ENCODE assay signal across 13 mouse cellular contexts in genomic region chr9:64652841-64653361, GRCm38 (mm10).
"Had no signal": no experiment of that assay in that cellular context is flagged by ENCODE, and none has a peak within 500 bp of the region (broad histone marks: within the 10 kb centered on the region; RNA-seq: fewer than 3 reads in every experiment).

No protein-coding gene starts in this region.

- H3K4me2 ChIP-seq: limb, embryonic 15.5 days; liver, embryonic 12.5 days; lung, embryonic 14.5 days; midbrain, embryonic 11.5 days; neural tube, embryonic 13.5 days had no signal

- H3K9me3 ChIP-seq: limb, embryonic 15.5 days; liver, embryonic 12.5 days; neural tube, embryonic 13.5 days had no signal

- H3K36me3 ChIP-seq: limb, embryonic 15.5 days; liver, embryonic 12.5 days; neural tube, embryonic 13.5 days had no signal

- ATAC-seq: liver, embryonic 12.5 days; midbrain, embryonic 16.5 days had no signal

- H3K4me3 ChIP-seq: limb, embryonic 15.5 days; liver, embryonic 12.5 days; neural tube, embryonic 13.5 days had no signal

- H3K9ac ChIP-seq: limb, embryonic 15.5 days; liver, embryonic 12.5 days; lung, embryonic 14.5 days; neural tube, embryonic 13.5 days had no signal

- H3K27ac ChIP-seq: limb, embryonic 15.5 days; liver, embryonic 12.5 days; neural tube, embryonic 13.5 days; stomach, postnatal 0 days had no signal

- H3K4me1 ChIP-seq: limb, embryonic 15.5 days; liver, embryonic 12.5 days had no signal

- H3K27me3 ChIP-seq: limb, embryonic 15.5 days had no signal

- DNase-seq: layer of hippocampus, adult 9-11 months; layer of hippocampus, postnatal 36 days; lung, embryonic 14.5 days; lung, postnatal 10 days; lung, postnatal 4 days; right cerebral cortex, postnatal 14 days; thymus, postnatal 4 days had no signal
